Mouse (Mus musculus): ENCODE results near the gene Olfr522. TPM values are rescaled to one million over a fixed set of nuclear protein-coding genes. Genes with fewer than 3 reads are reported as not detected.
"Not testable (repeated sequence)": the region's sequence is repeated elsewhere in the genome, so short reads cannot be mapped to it uniquely, and the experiment has no call there.

Olfr522 gene
- total RNA-seq, 2 experiments from 2014 or later: not detected

DNA sequence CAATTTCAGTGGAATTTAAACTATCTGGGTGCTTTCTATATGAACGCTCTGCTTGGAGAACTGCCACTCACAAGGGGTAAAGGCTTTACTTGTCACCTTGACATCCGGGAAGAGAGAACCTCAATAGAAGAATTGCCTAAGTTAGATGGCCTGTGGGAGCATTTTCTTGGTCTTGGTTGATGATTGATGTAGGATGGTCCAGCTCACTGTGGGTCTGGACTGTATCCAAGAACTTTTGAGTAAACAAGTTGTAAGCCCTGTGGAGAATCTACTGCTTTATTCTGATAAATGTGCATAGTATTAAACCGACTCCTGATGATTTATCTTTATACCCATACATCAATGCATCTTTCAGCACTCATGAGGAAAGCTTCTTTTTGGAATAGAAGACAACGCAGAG, 4.8 kb upstream of the Olfr522 start:
- intact Hi-C loops (cut with DNase I): no loop called here

DNA sequence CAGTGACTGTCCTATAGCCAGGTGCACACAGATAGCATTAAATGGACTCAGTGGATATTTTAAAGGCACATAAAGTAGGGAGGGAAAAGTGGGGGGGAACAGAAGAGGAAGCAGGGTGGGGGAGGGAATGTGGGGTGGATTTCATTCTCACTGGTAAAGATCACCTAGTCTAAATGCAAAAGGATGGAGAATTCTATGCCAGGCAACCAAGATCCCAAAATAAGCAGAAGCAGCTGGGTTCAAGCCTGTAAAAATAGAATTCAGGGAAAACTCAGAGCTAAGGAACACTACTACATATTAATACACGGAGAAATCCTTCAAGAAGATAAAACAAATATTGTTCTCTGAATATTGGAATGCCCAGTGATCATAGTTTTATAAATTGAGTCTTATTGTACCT, 3.4 kb upstream of the Olfr522 start:
- intact Hi-C loops (cut with DNase I): no loop called here

More for the DNA sequence above, 4.8 kb upstream of the Olfr522 start:
- DNase-seq: no peak

GRCm38 (mm10) chr7:140160363-140160762, 4.2 kb downstream of the Olfr522 start:
- no peak for DNase-seq
- intact Hi-C loops (cut with DNase I): no loop called here

More for the DNA sequence above, 3.4 kb upstream of the Olfr522 start:
- DNase-seq: no peak

- DNase-seq: no peak
- intact Hi-C loops (cut with DNase I): no loop called here
These were observed 10.2 kb downstream of the Olfr522 start, which contains the start of gene Sprn for GRCm38 (mm10) chr7:140154218-140154927. TSS of gene Sprn (minus strand) at chr7:140154877.

- intact Hi-C loops (cut with DNase I): no loop called here
- no peak for DNase-seq
These were observed 10.7 kb downstream of the Olfr522 start for GRCm38 (mm10) chr7:140153829-140154217.

GRCm38 (mm10) chr7:140153383-140153782, 11.2 kb downstream of the Olfr522 start:
- intact Hi-C loops (cut with DNase I): no loop called here
- DNase-seq: no peak

DNA sequence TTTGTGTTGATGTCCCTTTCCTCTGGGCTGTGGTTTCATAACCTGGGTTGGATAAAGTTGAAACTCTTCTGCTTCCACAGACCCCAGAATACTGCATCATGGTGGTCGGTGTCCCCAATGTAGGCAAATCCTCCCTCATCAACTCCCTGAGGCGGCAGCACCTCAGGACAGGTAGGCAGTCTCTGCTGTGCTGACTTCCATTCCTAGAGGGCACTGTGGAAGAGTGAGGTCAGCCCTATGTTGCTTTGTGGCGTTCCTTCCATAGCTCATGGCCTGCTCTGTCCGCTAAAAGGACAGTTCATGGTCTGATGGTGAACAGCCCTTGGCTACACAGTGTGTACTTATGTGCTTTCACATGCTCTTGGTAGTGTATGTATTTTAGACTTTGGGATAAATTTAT, 20.0 kb downstream of the Olfr522 start:
- intact Hi-C loops (cut with DNase I): loop anchor here (5.0 kb wide), 1 partner anchor 167 kb away; the partner anchor contains the start of gene 6430531B16Rik
- DNase-seq: no peak

GRCm38 (mm10) chr7:140141350-140141749, 23.2 kb downstream of the Olfr522 start:
- peak in 1 of 2 experiments; percentile 48 for DNase-seq
- intact Hi-C loops (cut with DNase I): loop anchor here (1.0 to 5.0 kb wide), 2 partner anchors 63 to 164 kb away; partner anchors contain the start of gene 6430531B16Rik

DNA sequence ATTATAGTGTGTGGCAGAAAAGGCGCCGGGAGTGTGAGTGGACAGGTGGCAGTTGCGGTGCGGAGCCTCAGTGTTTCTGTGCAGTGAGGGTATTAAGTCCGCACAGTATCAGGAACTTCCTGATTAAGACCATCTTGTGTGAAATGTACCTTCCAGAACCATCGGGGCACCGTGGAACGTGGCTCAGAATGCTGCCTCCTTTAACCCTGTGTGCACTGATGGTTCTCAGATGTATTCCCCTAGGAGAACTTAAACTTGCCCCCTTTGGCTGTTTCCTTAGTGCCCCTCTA, 26.6 kb downstream of the Olfr522 start:
- intact Hi-C loops (cut with DNase I): no loop called here

DNA sequence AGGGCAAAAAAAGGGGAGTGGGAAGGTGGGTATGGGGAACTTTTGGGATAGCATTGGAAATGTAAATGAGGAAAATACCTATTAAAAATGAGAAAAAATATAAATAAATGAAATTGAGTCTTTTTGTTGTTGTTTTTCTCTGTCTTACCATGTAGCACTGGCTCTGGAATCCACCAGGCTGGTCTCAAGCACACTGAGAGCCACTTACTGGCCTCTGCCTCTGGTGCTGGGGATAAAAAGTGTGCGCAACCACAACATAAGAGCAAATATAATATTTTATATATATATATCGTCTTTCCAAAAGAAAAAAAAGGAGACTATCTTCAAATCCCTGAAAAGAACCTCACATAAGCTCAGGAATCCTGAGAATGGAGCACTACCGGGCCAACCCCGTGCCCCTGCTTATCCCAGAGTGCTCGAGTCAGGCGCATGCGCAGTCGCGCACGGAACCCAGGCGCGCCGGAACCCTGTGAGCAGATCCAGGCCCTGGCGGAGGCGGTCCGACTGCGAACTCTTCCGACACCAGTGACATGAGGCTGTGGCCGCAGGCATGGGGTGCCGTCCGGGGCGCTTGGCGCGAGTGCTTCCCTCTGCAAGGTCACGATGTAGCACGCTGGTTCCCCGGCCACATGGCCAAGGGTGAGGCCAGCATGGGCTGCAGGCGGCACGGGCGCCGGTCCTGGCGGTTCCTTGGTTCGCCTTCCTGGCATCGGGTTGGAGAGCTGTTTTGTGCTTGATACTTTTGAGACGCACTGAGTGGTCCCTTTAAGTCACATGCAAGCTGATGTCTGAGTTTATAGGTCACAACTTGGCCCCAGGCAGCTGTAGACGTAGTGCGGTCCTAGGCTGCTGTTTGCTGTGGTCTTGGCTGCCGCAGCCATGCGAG, 27.2 kb downstream of the Olfr522 start, which contains the start of gene Mtg1:
Gene Mtg1, plus strand, starts transcription at position 430 of the 886 bp plus-strand sequence.
- DNase-seq: peak; percentile 93 to 99
- intact Hi-C loops (cut with DNase I): no loop called here

More for the DNA sequence above, 26.6 kb downstream of the Olfr522 start:
- no peak for DNase-seq

DNA sequence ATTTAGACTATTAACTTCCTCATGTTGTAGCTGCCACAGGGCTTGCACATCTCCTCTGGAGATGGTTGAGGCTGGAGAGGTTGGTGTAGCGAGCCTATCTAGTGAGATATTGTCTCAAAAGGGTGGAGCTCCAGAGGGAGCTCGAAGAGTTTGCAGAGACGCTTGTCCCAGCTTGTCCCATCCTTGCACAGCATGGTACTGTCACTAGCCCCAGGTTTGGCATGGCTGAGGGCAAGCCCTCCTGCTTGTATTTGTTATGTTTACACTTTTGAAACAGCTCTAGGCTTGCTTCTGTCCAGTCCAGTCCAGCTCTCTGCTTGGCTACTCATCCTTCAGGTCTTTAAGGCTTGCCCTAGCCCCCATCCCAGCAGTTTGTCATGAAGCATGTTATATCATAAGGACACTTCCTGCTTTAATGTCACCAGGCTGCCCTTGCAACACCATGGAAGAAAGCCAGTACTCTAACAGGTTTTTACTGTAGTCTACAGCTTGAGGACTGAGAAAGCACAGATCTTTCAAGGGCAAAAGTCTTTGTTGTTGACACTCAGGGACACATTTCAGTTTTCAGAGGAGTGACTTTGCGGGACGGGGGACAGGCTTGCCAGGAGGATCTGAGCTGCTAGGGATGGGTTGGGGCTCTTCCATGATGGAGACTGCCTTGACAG, 29.3 kb downstream of the Olfr522 start:
- no peak for DNase-seq
- intact Hi-C loops (cut with DNase I): no loop called here

DNA sequence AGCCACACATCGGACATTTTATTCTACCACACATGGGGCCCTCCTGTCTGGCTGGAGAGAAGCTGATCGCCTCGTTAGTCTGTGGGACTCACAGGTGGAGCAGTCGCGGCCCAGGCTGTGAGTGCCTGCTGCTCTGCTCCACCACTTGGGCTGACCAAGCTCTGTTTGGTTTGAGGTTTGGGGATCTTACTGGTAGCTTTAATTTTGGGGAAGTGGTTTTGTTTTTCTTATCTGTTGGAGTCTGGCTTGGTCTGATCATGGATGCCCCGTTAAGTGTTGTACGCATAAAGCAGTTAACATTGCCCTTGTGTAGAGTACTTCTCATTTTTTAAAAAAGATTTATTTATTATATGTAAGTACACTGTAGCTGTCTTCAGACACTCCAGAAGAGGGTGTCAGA, 30.5 kb downstream of the Olfr522 start:
- intact Hi-C loops (cut with DNase I); DNase-seq: not testable (repeated sequence)

GRCm38 (mm10) chr7:140132184-140132583, 32.4 kb downstream of the Olfr522 start:
- DNase-seq; intact Hi-C loops (cut with DNase I): not testable (repeated sequence)

DNA sequence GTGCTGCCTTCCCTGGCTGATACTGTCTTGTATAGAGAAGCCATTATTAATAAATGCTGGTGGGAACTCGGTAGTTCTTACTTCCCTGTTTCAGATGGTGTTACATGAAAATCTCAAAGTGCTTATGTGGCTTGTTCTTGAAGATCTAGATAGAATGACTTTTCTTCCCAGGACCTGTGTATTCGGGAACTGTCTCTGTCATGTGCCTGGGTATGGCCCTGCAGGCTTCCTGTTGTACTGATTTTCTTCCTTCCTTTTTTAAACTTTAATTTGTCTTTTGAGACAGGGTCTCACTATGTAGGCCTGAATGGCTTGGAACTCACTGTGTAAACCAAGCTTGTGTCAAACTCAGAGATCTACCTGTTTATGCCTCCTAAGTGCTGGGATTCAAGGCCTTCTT, 36.7 kb downstream of the Olfr522 start:
- DNase-seq: no peak
- intact Hi-C loops (cut with DNase I): no loop called here

- no peak for DNase-seq
- intact Hi-C loops (cut with DNase I): no loop called here
These were observed 37.6 kb downstream of the Olfr522 start for GRCm38 (mm10) chr7:140126934-140127333.

GRCm38 (mm10) chr7:140126022-140126350, 38.6 kb downstream of the Olfr522 start:
- intact Hi-C loops (cut with DNase I): no loop called here
- no peak for DNase-seq

DNA sequence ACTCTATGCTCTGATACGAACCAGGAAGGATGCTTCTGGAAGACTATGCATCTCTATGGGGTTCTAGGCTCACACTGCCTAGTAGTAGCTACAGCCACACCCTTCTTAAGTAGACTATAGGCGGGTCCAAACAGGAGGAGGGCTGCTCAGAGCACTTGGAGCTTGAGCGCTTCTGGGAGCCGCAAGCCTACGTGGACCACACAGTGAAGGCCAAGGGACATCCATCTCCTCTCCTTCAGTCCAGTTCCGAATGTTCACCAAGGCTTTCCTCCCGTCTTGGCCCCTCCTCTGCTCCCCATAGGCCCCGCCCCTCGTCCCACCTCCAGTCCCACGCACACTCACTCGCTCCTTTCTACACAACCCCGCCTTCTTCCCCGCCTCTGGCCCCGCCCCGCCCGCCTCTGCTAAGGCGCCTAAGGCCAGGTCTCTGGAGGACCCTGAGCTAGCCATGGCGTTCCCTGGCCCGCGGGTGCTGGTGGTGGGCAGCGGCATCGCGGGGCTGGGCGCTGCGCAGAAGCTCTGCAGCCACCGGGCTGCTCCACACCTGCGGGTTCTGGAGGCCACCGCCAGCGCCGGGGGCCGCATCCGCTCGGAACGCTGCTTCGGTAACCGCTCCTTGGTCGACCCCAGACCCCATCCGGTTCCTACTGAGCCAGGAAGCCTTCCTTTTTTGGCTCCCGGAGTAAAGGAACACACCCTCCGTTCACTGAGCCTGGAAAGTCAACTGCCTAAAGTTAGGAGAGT, 39.1 kb downstream of the Olfr522 start:
- peak; percentile 91 to 95 for DNase-seq
- intact Hi-C loops (cut with DNase I): no loop called here

DNA sequence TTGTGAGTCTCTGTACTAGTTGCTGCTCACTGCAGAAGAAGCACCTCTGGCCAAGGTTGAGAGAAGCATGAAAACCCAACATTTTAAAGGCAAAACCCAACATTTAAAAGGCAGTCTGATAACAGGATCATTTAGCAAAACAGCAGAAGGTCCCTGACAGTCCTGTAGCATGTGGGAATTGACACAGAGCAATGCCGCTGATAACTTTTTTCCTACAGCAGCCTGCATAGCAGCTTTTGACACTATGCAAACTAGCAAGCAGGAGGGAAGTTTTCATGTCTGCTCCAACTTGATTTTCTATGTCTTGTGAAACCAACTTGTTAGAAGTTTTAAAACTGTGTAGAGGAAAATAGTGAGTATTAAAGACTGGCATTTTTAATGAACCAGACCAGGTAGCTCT, 40.2 kb downstream of the Olfr522 start:
- no peak for DNase-seq
- intact Hi-C loops (cut with DNase I): no loop called here

- intact Hi-C loops (cut with DNase I): no loop called here
These were observed 41.8 kb downstream of the Olfr522 start for GRCm38 (mm10) chr7:140122765-140123164.

DNA sequence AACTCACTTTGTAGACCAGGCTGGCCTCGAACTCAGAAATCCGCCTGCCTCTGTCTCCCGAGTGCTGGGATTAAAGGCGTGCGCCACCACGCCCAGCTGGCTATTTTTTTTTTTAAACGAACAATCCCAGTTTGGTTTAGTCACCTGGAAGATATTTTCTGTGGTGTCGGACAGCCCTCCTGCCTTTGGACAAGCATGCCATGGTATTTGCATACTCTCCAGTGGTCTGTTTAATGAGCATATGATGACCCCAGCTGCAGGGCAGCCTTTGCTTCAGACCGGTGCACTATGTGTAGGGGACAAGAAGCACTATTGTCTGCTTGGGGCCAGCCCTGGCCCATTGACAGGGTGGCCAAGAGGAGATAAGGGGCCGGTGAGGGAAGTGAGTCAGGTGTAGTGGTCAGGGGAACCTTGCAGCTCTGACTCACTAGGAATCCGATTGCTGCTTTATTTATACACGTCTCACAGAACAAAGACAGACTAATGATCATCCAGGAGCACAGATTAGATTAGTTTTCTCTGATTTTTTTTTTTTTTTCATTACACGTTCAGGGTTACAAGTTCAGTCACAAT, 43.1 kb downstream of the Olfr522 start:
- DNase-seq: no peak
- intact Hi-C loops (cut with DNase I): no loop called here

More at GRCm38 (mm10) chr7:140122765-140123164, 41.8 kb downstream of the Olfr522 start:
- DNase-seq: no peak
